Mouse (Mus musculus): ENCODE data around the gene Stxbp1.

Gene Stxbp1

DNA sequence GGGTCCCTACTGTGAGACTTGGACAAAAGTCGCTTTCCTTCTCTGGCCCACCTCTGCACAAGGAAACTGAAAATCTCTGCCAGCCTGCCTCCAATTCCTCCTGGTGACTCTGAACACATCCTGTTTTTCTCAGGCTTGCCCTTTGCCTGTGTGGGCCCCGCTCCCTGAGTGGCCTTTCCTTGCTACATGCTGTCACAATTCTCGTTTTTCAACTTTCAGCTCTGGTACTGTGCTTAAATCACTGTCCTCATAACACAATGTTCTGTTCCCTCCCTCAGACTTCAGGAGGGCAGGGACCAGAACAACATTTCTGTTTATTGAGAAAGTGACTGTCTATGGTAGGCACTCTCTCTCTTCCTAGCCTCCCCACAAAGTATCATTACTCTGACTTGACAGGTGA is 27.0 kb upstream of the Stxbp1 start:
- in situ Hi-C loops (cut with MboI, MseI) = no loop called here

DNA sequence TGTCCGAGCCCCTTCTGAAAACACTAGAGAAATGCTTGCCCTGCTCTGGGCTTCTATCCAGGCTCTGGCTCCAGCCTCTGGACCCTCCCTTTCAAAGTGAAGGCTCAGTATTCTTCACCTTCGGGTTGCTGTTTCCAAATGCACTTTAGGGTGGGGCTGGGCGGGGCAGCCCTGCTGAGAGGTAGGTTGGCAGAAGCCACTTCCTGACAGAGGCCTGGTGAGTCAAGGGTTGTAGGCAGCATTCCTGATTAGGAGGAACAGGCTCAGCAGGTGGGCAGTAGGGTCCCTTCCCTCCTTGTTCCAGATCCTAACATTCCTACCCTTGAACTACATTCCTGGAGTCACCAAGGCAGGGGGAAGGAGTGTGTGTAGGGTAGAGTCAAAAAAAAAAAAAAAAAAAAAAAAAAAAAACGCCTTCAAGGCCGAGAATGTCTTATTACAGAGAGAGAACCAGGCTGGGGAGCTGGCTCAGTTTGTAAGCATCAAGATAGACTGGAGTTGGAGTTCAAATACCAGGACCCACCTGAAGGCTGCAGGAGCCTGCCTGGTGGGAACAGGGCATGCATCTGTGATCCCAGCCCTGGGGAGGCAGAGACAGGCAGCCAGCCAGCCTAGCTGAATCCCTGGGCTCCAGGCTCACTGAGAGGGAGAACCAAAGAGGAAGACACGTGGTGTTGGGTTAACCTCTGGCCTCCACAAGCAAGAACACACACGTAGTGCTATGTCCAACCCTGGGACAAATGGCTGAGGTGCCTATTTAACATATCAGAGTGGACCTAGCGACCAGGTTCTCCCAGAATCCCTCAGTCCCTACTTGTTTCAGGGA is 23.4 kb upstream of the Stxbp1 start:
- in situ Hi-C loops (cut with MboI, MseI) = no loop called here

DNA sequence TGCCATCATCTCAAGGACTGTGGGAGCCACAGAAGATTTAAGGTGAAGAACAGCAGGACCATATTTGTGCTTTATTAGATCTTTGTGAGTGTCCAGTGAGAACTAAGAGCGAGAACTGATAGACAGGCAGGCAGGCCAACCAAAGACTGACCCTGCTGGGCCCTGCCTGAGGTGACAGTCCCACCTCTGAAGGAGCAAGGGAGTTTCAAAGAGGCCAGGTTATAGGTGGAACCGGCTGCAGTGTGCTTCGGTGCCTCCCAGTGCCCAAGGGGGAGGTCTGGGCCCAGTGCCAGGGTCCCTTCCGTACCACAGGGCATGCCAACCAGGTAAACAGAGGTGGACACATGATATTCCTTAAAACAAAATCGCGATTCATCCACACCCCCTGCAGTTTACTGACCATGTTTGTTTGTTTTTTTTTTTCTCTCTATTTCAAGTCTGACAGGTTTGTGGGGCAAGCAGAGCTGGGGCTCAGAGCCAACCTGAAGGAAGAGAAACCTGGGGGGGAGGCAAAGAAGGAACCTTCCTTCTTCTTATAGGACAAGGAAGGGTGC is 22.8 kb upstream of the Stxbp1 start:
- in situ Hi-C loops (cut with MboI, MseI) = loop anchor here (5.0 kb wide), 1 partner anchor 38 kb away; no protein-coding TSS in a partner anchor

DNA sequence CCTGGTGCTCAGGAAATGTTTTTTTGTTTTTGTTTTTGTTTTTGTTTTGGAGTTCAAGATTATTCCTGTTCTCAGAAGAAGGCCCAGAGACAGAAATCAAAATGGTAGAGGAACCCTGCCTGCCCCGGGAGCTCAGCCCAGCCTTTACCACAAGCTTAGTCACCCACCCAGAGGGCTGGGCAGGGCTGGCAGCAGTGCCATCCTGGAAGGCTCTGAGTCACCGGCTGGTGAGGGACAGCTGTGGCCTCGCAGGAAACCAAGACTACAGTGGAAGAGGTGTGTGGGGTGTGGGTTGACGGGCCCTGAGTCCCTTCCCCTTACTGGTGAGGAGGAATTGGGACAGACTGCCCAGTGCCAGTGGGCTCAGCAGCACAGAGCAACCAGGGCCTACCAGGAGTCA is 20.3 kb upstream of the Stxbp1 start:
- in situ Hi-C loops (cut with MboI, MseI) = loop anchor here (5.0 kb wide), 1 partner anchor 40 kb away; no protein-coding TSS in a partner anchor

DNA sequence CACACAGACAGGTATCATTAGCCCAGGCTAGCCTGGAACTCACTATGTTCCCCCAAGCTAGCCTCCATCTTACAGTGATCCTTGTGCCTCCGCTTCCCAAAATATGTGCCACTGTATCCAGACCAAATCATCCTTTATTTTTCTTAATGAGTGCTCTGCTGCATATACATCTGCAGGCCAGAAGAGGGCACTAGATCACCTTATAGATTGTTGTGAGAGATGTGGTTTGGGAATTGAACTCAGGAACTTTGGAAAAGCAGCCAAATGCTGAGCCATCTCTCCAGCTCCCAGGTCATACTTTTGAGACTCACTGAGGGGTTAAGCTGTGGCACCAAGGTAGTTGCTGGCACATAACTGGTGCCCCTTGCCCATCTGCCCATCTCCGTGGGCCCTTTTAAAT is 17.7 kb upstream of the Stxbp1 start:
- in situ Hi-C loops (cut with MboI, MseI) = loop anchor here (5.0 kb wide), 1 partner anchor 43 kb away; no protein-coding TSS in a partner anchor

DNA sequence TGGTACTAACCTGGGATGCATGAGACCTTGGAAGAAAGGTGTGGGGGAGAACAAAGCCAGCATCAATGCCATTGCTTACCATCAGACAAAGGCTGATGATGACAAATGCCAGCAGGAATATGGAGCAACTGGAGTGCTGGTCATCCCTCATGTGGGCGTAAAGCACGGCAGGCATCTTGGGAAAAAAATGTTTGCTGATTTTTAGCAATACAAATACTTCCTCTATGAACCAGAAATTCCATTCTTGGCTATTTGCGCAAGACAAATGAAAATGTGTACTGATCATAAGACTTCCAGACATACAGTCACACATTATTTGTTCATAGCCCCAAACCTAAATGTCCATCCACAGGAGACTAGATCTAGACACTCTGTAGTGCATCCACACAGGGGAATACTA is 16.3 kb upstream of the Stxbp1 start:
- in situ Hi-C loops (cut with MboI, MseI) = no loop called here

DNA sequence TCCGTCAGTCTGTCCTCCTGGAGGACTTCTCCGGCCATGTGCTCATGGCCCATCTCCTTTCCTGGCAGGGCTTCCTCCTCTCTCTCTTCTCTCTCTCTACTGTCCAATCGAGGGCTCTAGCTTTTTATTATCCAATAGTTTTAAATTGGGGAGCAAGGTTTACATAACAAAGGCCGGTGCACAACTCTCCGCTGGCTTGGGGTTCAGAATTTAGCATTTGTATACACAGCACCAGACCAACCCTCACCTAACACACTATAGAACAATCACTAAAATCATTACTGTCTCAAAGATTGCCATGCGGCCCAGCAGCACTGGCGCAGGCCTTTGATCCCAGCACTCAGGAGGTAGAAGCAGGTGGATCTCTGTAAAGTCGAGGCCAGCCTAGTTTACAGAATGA is 13.8 kb upstream of the Stxbp1 start:
- in situ Hi-C loops (cut with MboI, MseI) = no loop called here

DNA sequence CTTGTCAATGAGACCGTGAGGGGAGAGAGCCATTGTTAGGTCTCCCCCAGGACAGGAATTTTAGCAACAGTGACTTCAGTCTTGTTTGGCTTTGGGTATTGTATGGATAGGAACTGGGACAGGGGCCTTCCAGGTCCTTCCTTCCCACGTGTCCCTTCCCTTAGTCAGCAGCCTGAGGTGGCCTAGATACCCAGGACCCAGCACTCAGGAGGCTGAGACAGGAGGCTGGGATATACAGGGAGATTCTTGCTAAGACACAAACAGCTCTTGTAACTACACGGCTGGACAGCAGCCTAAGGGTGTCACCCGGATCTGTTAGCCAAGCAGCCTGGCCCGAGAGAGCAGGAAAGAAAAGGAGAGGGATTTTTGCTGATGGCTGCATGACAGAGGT is 12.6 kb upstream of the Stxbp1 start:
- in situ Hi-C loops (cut with MboI, MseI) = loop anchor here (5.0 to 10.0 kb wide), 2 partner anchors 82 to 1615 kb away; partner anchors contain the start of genes Ncs1, Ptrh1 and Ttc16

DNA sequence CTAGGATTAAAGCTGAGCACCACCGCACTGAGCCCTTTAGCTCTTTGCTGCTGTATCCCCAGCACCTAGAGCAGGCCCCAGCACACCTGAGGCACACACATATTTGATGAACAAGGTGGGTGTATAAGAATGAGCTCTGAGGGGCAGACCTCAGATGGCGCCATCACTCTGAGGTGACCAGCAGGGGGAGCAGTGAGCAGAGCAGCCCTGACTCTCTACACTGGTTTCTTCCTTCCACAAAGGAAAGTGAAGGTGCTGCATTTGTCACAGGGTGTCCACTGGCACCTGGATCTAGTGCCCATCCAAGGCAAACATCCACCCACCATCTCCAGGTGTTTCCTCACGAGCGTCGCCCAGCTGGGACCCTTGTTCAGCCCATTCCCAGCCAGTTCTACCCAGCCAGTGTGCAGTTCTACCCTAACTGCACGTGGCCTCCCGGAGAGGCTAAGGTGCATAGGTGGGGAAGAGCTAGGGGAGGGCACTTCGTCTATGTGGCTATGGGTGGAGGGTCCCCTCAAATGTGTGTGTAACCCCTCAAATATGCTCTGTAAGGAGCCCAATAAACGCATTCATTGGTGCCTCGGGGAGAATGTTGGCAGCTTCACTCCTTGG is 12.1 kb upstream of the Stxbp1 start:
- in situ Hi-C loops (cut with MboI, MseI) = loop anchor here (5.0 to 10.0 kb wide), 2 partner anchors 82 to 1614 kb away; partner anchors contain the start of genes Ncs1, Ptrh1 and Ttc16

DNA sequence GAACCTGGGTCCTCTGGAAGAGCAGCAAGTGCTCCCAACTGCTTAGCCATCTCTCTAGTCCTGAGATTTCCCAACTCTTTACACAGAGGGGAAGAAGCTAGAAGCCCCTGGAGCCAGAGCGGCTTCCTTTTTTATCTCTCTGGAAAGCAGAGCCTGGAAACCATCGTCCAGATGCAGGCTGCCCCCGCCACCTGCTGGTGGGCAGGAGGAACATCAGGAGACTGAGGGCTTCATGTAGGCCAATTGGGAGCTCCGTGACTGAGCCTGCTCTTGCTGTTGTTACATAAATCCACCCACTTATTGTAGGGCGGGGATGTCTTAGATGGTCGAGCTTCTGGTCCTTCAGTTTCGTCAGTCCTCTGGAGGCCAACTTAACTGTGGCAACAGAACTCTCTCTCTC is 10.5 kb upstream of the Stxbp1 start:
- in situ Hi-C loops (cut with MboI, MseI) = loop anchor here (5.0 to 10.0 kb wide), 2 partner anchors 80 to 1613 kb away; partner anchors contain the start of genes Ncs1, Ptrh1 and Ttc16

DNA sequence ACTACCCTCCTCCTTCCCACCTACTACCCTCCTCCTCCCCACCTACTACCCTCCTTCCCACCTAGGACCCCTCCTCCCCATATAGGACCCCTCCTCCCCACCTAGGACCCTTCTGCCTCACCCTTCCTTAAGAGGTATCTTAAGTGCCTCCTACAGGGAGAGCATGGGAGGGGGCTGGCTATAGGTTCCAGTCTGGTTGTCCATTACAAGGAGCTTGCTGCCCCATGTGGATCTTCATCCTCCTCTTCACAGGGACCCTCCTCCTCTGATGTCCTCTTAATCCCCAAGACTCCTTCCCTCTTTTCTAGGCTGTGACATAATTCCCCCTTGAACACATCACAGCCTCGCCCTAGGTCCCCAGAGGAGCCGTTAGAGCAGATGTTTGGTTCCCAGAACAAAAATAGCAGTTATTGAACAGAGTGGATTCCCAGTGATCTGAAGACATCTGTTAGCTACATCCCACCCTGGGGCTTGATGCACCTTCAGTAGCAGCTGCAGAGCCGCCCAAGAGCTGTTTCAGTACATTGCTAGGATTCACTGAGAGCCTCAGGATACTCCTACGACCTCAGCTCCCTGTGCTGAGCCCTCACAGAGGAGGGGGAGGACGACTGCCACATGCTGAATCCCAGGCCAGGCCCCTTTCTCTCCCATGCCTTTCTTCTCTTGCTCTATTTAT is 8.9 kb upstream of the Stxbp1 start:
- in situ Hi-C loops (cut with MboI, MseI) = loop anchor here (5.0 to 10.0 kb wide), 2 partner anchors 79 to 1611 kb away; partner anchors contain the start of genes Ncs1, Ptrh1 and Ttc16

DNA sequence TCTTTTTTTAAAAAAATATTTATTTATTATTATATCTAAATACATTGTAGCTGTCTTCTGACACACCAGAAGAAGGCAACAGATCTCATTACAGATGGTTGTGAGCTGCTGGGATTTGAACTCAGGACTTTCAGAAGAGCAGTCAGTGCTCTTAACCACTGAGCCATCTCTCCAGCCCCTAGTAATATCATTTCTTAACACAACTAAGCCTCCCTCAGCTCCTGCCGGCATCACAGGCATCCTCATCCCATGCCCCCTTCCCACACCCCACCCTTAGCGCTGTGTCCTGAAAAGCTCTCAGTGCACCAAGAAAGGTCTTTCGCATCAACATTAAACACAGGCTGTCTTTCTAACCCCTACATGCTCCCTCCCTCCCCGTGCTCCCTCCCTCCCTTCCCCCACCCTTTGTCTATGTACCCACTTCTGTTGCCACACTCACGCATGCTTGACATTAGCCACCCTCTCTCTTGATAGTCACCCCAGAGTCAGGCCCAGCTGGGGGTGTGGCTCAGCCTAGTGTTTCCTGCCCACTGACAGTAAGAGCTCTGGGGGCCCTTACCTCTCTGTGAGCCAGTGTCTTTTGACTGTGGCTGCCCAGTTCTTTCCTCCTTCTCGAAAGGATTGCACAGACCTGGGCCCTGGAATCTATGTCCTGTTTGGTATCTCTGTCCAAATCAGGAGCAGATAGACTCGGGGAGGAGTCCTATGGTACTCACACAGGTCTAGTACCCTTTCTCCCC is 8.2 kb upstream of the Stxbp1 start:
- in situ Hi-C loops (cut with MboI, MseI) = loop anchor here (5.0 to 10.0 kb wide), 2 partner anchors 78 to 1610 kb away; partner anchors contain the start of genes Ncs1, Ptrh1 and Ttc16

DNA sequence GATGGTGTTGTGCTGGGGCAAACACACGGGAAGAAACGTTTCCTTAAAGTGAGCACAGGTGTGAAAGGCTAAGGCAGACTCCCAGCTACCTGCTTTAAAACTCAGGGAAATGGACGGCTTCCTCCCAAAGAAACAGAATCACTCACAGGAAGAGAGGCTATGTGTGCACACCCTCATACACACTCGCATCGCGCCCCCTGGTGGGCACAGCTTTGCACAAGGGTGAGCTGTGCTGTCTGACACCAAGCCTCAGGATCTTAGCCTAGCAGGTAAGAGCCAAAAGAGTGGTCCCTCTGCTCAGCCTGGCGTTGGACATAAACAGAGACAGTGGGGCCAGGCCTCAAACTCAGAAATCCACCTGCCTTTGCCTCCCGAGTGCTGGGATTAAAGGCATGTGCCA is 7.2 kb upstream of the Stxbp1 start:
- in situ Hi-C loops (cut with MboI, MseI) = loop anchor here (10.0 kb wide), 1 partner anchor 1609 kb away; the partner anchor contains the start of gene Ncs1

DNA sequence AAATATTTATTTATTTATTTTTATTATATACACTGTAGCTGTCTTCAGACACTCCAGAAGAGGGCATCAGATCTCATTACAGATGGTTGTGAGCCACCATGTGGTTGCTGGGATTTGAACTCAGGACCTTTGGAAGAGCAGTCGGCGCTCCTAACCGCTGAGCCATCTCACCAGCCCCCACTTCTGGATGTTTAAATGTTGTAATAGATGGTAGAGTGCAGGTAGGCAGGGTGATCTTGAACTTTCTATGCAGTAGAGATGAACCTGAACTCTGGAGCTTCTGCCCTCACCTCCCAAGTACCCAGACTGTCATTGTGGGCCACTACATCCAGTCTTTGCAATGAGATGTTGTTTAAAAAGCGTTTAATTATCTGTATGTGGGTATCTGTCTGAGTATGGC is 6.7 kb upstream of the Stxbp1 start:
- in situ Hi-C loops (cut with MboI, MseI) = loop anchor here (10.0 kb wide), 1 partner anchor 1609 kb away; the partner anchor contains the start of gene Ncs1

DNA sequence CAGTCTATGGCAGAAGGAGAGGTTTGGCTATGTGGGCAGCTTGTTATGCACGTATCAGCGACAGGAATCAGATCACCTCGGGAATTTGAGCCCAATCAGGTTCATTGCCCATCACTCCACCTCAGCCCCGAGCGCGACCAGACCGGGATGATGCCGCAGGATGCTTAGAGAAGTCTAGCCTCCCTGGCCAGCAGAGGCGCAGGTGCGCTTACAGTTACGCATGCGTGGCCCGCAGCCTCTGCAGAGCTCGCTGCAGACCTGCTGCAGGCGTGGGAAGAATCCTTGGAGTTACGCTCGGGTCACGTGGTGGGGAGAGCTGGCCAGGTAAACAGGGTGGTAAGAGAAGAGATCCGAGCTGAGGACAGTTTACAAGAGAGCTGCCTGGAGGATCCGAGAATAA is 5.1 kb upstream of the Stxbp1 start:
- in situ Hi-C loops (cut with MboI, MseI) = loop anchor here (10.0 kb wide), 1 partner anchor 1607 kb away; the partner anchor contains the start of gene Ncs1

DNA sequence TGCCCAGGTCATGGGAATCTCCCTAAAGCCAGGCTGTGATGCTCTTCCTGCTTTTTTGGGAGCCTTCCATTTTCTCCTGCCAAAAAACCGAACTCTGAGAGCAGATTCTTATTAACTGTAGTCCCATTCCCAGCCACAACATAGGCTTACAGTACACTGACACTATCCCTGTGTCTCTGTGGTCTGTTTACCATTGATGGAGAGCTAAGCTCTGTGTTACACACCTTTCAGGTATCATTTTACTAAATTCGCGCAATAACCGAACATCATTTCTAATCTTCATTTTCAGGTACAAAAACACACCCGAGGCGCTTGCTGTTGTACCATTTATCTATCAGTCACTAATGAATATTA is 400 bp upstream of the Stxbp1 start:
- in situ Hi-C loops (cut with MboI, MseI) = no loop called here

DNA sequence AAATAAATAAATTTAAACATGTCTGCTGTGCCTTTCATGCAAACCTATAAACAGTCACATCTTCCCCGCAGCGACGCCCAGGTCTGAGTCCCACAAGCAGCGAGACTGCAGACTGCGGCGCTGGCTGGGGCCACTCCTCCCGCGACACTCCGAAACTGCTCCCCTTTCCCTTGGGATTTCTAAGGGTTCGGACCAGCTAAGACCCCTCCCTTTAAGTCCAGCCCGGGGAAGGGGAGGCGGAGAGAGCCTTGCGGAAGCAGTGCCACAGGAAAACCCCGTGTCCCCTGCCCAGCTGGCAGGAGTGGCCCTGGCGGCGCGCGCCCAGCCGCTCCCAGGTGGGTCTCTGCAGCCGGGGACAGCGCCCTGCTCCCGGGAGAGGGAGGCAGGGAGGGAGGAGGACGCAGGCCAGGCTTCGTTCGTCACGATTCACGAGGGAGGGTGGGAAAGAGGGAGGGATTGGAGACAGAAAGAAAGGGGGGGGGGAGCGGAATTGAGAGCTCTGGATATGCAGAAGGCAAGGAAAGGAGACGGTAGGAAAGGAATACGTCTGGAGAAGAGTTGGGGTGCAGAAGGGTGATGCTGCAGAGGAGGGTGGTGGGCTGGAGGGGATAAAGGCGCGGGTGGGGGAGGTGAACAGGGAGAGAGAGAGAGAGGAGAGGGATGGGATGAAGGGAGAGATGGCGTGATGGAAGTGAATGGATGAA is 792 bp downstream of the Stxbp1 start:
- in situ Hi-C loops (cut with MboI, MseI) = no loop called here

DNA sequence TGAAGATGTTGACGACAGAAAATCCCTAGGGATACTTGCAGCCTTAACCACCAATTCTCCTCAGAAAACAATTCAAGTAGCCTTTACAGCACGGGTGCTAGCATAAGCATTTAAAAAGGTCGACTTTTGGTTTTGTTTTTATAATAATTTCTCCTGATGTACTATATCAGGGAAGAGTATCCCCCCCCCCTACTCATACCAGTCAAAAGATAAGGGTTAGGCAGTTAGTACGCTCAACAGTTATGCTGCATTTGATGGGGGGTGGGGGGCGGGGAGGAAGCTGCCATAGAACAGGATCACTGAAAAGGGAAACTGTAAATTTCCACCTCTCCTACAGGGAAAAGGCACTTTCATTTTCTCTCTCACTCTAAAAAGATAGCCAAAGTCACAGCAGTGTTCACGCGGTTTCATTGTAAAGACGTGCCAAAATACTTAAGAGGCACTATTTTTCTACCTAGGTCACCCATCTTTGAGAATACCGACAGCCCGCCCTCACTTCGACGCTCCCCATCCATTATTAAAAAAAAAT is 1.4 kb downstream of the Stxbp1 start:
- in situ Hi-C loops (cut with MboI, MseI) = no loop called here

DNA sequence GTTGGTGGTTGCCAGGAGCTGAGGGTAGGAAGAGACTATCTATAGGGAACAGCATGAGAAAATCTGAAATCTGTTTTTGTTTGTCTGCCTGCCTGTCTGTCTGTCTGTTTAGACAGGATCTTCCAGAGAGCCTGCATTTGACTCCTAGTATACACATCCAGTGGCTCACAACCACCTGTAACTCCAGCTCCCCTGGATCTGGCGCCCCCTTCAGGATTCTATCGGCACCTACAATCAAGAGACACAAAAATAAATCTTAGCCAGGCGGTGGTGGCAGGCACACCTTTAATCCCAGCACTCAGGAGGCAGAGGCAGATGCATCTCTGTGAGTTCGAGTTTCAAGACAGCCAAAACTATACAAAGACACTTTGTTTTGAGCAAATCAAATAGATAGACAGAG is 4.5 kb downstream of the Stxbp1 start:
- in situ Hi-C loops (cut with MboI, MseI) = no loop called here

DNA sequence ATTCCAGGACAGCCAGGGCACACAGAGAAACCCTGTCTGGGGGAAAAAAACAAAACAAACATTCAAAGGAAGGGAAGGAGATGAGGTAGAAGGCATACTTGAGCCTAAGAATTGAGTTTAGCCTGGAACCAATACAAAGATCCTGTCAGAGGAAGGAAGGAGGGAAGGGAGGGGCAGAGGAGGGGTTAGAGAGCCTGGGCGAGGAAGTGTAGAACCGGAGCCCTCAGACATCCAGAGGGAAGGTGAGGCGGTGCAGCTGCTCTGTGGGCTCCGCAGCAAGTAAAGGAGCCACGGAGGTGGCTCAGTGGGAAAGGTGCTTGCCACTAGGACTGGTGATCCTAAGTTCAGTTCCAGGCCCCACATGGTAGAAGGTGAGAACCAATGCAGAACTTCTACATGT is 5.9 kb downstream of the Stxbp1 start:
- in situ Hi-C loops (cut with MboI, MseI) = no loop called here

Data from T-helper 2 cell (primary cell).